Mouse (Mus musculus): ENCODE results near the gene Hgd. TPM values are rescaled to one million over a fixed set of nuclear protein-coding genes. Genes with fewer than 3 reads are reported as not detected.

Gene Hgd
- polyA plus RNA-seq, 1 experiment from 2014 or later = 42.0 TPM

DNA sequence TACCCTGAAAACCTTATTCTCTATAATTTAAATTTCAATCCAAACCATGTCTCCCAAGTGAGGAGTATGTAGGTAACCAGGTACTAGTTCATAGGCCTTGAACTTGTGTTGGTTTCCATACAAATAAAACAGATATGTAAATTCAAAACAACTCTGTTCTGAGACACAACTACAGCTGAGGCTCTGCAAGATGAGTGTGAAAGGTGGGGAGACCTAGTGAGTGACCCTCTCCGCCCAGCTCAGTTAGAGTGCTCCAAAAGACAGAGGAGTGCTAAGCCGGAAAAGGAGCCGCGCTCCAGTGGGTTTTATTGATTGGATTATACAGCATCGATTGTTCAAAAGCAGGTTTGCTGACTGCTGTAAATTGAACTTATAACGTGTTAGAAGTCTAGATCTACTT, 17.5 kb upstream of the Hgd start:
- Histone ChIP-seq H3K27me3 (no peaks in the 10 kb centered on the region), H3K4me2 (no peak overlapping the region), H3K36me3 (replicated peaks) (peaks cover 17% of the 10 kb centered on the region), H3K27ac (replicated peaks) (no peak overlapping the region), H3K4me3 (replicated peaks) (no peak overlapping the region), H3K9ac (no peak overlapping the region), H3K9me3 (replicated peaks) (no peaks in the 10 kb centered on the region), H3K4me1 (replicated peaks) (no peaks in the 10 kb centered on the region; the same call in 1 of the 2 replicates)
- no peak for ATAC-seq (ENCODE audit: insufficient read depth)
- 79% methylated on average over 6 of the region's 6 CpGs for WGBS (ENCODE audit: insufficient replicate concordance)

DNA sequence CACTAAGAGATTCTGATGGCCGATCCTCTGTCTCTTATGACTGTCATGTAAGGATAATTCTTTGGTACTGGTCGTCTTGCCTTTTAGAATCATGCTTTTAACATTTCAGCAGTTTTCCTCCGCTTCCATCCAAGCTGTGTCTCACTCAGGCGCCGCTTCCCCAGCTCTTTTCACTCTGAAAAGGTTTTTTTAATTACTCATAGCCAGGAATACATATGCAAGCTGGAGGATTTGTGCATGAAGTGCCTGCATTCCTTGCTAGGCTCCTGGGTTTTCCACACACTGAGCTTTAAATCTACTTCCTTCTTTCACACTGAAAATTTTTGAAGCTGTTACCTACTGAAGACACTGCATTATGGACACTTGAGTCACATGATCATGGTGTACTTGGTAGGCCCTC, 17.0 kb upstream of the Hgd start:
- no peak overlapping the region for H3K4me2 ChIP-seq
- no peaks in the 10 kb centered on the region for H3K9me3 ChIP-seq (replicated peaks)
- H3K4me3 ChIP-seq (replicated peaks) = no peak overlapping the region
- WGBS (ENCODE audit: insufficient replicate concordance) = 81% methylated on average over 5 of the region's 5 CpGs
- H3K27me3 ChIP-seq = no peaks in the 10 kb centered on the region
- no peak for ATAC-seq (ENCODE audit: insufficient read depth)
- peaks cover 12% of the 10 kb centered on the region for H3K36me3 ChIP-seq (replicated peaks)
- no peaks in the 10 kb centered on the region; the same call in 1 of the 2 replicates for H3K4me1 ChIP-seq (replicated peaks)
- no peak overlapping the region for H3K27ac ChIP-seq (replicated peaks)
- no peak overlapping the region for H3K9ac ChIP-seq

DNA sequence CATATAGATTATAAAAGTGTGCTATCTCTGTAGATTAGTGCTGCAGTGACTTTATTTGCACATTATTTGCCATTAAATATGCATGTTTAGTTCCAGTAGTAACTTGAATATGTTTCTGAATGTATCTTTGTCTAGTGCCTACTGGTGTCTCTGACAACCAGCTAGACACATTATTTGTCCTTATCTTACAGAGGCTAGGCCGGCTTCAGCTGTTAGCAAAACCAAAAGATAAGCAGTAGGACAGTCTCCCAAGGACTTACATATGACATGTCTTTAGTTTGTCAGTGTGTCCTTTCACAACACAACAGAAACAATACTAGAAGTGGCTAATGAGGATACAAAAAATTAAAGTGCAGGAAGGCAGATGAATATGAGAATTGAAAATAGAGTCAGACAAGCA, 14.8 kb upstream of the Hgd start:
- no peak for ATAC-seq (ENCODE audit: insufficient read depth)
- Histone ChIP-seq H3K9me3 (replicated peaks) (no peaks in the 10 kb centered on the region), H3K36me3 (replicated peaks) (peaks cover 2% of the 10 kb centered on the region; the same call in 1 of the 2 replicates), H3K4me3 (replicated peaks) (no peak overlapping the region), H3K27me3 (no peaks in the 10 kb centered on the region), H3K9ac (no peak overlapping the region), H3K27ac (replicated peaks) (no peak overlapping the region), H3K4me1 (replicated peaks) (no peaks in the 10 kb centered on the region; the same call in 1 of the 2 replicates), H3K4me2 (no peak overlapping the region)
- 23% methylated on average over 1 of the region's 1 CpGs for WGBS (ENCODE audit: insufficient replicate concordance)

DNA sequence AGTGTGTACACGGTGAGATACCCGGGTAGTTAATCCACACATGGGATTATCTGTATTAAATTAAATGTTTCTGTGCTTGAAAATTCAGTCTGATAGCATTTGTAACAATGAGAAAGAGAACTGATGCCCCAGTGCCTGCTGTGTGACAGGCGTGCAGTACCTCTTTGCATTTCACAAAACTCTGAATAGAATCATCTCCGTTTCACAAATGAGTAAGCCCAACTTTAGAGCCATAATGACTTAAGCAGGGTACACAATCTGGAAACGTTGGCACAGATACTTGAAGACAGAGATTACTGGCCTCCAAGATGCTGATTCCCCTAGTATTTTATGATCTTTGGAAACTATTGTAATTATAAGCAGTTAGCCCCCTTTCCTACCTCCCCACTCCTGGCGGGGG, 13.8 kb upstream of the Hgd start:
- no peak for ATAC-seq (ENCODE audit: insufficient read depth)
- no peak overlapping the region for H3K4me3 ChIP-seq (replicated peaks)
- no peaks in the 10 kb centered on the region for H3K9me3 ChIP-seq (replicated peaks)
- no peak overlapping the region for H3K9ac ChIP-seq
- no peaks in the 10 kb centered on the region for H3K27me3 ChIP-seq
- 74% methylated on average over 6 of the region's 6 CpGs for WGBS (ENCODE audit: insufficient replicate concordance)
- H3K4me2 ChIP-seq = no peak overlapping the region
- no peaks in the 10 kb centered on the region; the same call in 1 of the 2 replicates for H3K4me1 ChIP-seq (replicated peaks)
- peaks cover 2% of the 10 kb centered on the region; the same call in 1 of the 2 replicates for H3K36me3 ChIP-seq (replicated peaks)
- no peak overlapping the region for H3K27ac ChIP-seq (replicated peaks)

DNA sequence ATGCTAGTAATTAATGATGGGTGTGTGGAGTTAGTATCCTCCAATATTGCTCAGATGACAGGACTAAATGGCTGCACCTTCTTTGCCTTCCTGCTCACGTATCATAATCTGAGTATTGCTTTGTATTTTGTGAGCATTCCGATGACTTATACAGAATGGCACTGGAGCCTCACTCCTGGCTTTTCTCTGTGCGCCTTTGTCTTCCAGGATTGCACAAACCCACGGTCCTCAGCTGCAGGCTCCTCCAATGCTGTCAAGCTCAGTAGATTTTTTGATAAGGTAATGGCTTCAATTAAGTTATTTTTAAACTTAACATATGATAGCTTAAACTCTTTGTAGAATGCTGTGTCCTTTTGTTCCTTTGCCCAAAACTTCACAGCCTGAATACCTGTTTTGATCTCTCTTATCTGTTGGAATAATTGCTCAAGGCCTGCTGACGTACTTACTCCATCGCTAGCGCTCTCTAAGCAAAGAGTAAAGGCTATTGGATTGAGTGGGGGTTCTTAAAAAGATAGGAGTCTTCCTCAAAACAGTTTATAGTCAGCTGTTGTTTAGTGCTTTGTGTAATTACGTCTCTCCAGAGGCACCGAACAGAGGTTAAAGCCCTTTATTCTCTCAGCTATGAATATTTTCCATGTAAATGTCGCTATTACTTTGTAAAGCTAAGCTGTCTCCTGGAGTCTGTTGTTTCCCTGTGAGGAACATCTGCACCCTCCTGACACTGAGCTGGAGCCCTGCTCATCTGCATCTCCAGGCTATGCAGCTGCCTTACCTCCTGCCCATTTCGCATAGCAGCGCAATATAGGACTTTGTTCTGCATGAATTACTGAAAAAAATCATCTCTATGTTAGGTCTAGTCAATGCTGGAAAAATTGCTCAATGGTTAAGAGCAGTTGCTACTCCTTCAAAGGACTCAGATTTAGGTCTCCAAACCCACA, 12.6 kb upstream of the Hgd start:
- H3K27me3 ChIP-seq = no peaks in the 10 kb centered on the region
- no peaks in the 10 kb centered on the region for H3K9me3 ChIP-seq (replicated peaks)
- no peak overlapping the region for H3K27ac ChIP-seq (replicated peaks)
- 81% methylated on average over 12 of the region's 12 CpGs for WGBS (ENCODE audit: insufficient replicate concordance)
- ATAC-seq (ENCODE audit: insufficient read depth) = no peak
- H3K4me3 ChIP-seq (replicated peaks) = no peak overlapping the region
- H3K9ac ChIP-seq = no peak overlapping the region
- no peaks in the 10 kb centered on the region; the same call in 1 of the 2 replicates for H3K4me1 ChIP-seq (replicated peaks)
- H3K36me3 ChIP-seq (replicated peaks) = peaks cover 2% of the 10 kb centered on the region
- H3K4me2 ChIP-seq = no peak overlapping the region

DNA sequence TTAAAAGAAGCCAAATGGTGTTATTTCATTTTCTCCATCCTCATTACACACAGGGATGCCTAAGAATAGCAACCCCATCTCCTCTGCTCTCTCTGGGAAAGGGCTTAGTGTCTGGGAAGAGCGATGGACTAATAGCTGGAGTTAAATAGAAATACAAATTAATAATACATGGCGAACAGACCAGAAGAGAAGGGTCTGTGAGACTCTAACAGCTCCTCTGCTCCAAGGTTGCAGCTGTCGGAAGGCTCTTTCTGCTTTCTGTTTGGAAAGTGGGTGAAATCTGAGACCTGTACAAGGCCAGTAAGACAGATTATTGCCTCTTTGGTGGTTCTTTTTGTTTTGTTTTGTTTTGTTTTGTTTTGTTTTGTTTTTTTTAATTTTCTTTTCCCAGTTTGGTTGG, 8.4 kb upstream of the Hgd start:
- H3K27ac ChIP-seq (replicated peaks) = no peak overlapping the region
- no peak overlapping the region for H3K9ac ChIP-seq
- H3K27me3 ChIP-seq = no peaks in the 10 kb centered on the region
- no peak overlapping the region for H3K4me2 ChIP-seq
- 0 out of 2 replicates have a peak, but pooled peaks cover 2% of the 10 kb centered on the region for H3K9me3 ChIP-seq (replicated peaks)
- WGBS (ENCODE audit: insufficient replicate concordance) = 80% methylated on average over 3 of the region's 3 CpGs
- H3K4me1 ChIP-seq (replicated peaks) = no peaks in the 10 kb centered on the region
- no peak overlapping the region for H3K4me3 ChIP-seq (replicated peaks)
- peaks cover 7% of the 10 kb centered on the region for H3K36me3 ChIP-seq (replicated peaks)
- no peak for ATAC-seq (ENCODE audit: insufficient read depth)

DNA sequence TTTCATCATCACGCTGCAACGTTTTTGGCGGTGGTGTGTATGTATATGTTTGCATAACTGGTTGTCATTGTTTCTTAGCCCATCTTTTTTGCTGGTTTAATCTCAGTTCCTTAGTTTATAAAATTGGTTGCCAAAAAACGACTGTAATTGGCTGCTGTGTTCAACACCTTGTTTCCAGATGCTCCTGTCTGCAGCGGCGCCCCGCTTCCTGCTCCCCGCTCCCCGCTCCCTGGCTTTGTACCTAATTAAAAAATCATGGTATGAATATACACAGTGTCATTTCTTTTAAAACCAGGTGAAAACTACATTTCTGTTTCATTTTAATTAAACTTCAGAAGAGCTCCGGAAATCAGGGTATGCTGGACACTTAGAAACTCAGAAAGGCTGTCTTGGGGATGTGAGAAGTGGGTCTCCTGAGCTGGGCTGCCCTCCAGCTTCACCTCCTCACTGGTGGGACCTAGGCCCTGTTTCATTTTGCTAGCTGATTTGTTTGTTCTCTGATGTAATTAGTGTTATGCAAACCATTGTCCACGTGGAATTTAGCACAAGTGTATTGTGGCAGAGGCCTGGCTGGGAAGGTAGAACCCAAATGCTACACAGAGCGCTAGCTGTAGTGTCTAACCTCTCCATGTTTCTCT, 7.7 kb upstream of the Hgd start:
- Histone ChIP-seq H3K4me2 (no peak overlapping the region), H3K4me3 (replicated peaks) (no peak overlapping the region), H3K36me3 (replicated peaks) (peaks cover 7% of the 10 kb centered on the region), H3K27me3 (no peaks in the 10 kb centered on the region), H3K9me3 (replicated peaks) (0 out of 2 replicates have a peak, but pooled peaks cover 2% of the 10 kb centered on the region), H3K9ac (no peak overlapping the region), H3K4me1 (replicated peaks) (0 out of 2 replicates have a peak, but pooled peaks cover 2% of the 10 kb centered on the region), H3K27ac (replicated peaks) (no peak overlapping the region)
- 83% methylated on average over 12 of the region's 12 CpGs for WGBS (ENCODE audit: insufficient replicate concordance)
- no peak for ATAC-seq (ENCODE audit: insufficient read depth)

DNA sequence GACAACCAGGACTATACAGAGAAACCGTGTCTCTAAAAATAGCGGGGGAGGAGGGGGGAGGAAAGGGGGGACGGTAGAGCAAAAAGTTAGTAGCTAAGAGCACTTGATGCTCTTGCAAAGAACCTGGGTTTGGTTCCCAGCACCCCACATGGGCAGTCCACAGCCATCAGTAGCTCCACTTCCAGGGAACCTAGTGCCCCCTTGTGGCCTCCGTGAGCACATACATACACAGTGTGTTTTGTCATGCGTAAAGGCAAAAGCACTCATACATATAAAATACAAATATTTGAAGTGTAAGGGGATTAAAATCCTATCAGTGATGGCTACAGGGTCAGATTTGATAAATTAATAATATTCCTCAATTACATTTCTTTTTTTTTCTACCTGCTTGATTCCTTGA, 6.9 kb upstream of the Hgd start:
- H3K4me3 ChIP-seq (replicated peaks) = no peak overlapping the region
- 0 out of 2 replicates have a peak, but pooled peaks cover 2% of the 10 kb centered on the region for H3K4me1 ChIP-seq (replicated peaks)
- ATAC-seq (ENCODE audit: insufficient read depth) = no peak
- no peak overlapping the region for H3K9ac ChIP-seq
- no peaks in the 10 kb centered on the region for H3K27me3 ChIP-seq
- H3K36me3 ChIP-seq (replicated peaks) = peaks cover 7% of the 10 kb centered on the region
- H3K9me3 ChIP-seq (replicated peaks) = 0 out of 2 replicates have a peak, but pooled peaks cover 2% of the 10 kb centered on the region
- WGBS (ENCODE audit: insufficient replicate concordance) = 80% methylated on average over 5 of the region's 5 CpGs
- H3K4me2 ChIP-seq = no peak overlapping the region
- no peak overlapping the region for H3K27ac ChIP-seq (replicated peaks)

DNA sequence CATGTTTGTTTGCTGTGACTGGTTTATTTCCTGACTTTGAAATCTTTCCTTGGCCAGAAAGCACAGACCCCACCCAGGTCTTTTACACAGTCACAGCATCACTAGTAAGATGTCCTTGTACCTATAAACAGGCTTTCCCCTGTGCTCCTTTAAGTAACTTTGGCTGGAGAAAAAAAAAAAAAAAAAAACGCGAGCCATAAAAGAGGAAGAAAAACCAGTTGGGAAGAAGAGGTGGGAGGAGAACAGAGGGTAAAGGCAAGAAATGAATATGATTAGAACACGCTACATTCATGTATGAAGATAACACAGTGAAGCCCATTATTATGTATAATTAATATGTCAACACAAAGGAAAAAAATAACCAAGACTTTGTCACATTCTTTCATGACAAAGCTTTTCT, 4.6 kb upstream of the Hgd start:
- peaks cover 7% of the 10 kb centered on the region for H3K36me3 ChIP-seq (replicated peaks)
- H3K4me3 ChIP-seq (replicated peaks) = no peak overlapping the region
- H3K27me3 ChIP-seq = no peaks in the 10 kb centered on the region
- ATAC-seq (ENCODE audit: insufficient read depth) = no peak
- H3K9ac ChIP-seq = no peak overlapping the region
- H3K9me3 ChIP-seq (replicated peaks) = 0 out of 2 replicates have a peak, but pooled peaks cover 2% of the 10 kb centered on the region
- 41% methylated on average over 2 of the region's 3 CpGs for WGBS (ENCODE audit: insufficient replicate concordance)
- no peak overlapping the region for H3K27ac ChIP-seq (replicated peaks)
- no peak overlapping the region for H3K4me2 ChIP-seq
- H3K4me1 ChIP-seq (replicated peaks) = 0 out of 2 replicates have a peak, but pooled peaks cover 2% of the 10 kb centered on the region

DNA sequence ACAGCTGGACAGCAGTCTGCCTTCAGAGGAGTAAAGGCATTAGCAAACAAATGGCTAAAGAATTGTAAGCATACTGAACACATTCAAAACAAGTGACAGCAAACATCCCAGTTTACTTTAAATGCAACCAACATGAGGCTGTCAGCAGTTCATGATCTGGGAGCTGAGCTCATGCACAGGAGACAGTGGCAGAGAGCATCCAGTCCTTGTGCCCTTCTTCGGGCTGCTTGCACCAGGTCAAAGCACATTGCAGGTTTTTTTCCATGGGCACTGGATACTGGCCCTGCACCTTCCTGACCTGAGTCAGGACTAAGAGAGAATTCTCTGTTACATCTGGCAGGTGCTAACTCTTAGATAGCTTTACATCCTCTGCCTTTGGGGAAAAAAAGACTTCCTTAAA, 362 bp upstream of the Hgd start:
- Histone ChIP-seq H3K36me3 (replicated peaks) (no peaks in the 10 kb centered on the region), H3K4me2 (no peak overlapping the region), H3K27me3 (no peaks in the 10 kb centered on the region), H3K4me1 (replicated peaks) (peaks cover 9% of the 10 kb centered on the region; the same call in 1 of the 2 replicates), H3K9ac (no peak overlapping the region), H3K27ac (replicated peaks) (peak overlapping the region; percentile 62), H3K4me3 (replicated peaks) (no peak overlapping the region), H3K9me3 (replicated peaks) (no peaks in the 10 kb centered on the region)
- WGBS (ENCODE audit: insufficient replicate concordance) = 65% methylated on average over 1 of the region's 1 CpGs
- no peak for ATAC-seq (ENCODE audit: insufficient read depth)

DNA sequence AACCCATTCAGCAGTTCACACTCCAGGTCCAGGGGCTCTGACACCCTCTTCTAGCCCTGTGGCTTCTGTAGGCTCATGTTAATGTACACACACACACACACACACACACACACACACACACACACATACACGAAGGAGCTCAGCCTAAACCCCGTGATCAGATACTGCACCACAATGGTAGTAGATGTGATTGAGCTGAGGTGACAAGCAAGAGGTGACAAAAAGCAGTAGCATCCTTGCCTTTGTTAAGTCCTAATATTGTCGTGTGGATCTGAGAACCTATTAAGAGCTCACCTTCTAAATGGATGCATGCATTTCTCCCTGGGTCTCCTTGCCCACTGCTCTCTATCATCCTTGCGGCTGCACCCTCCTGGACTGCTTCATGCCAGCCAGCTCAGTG, 698 bp downstream of the Hgd start:
- H3K4me3 ChIP-seq (replicated peaks) = peak overlapping the region; percentile 23
- no peaks in the 10 kb centered on the region for H3K27me3 ChIP-seq
- peak overlapping the region; percentile 35; the same call in 1 of the 2 replicates for H3K27ac ChIP-seq (replicated peaks)
- 0 out of 2 replicates have a peak, but pooled peaks have one; percentile 26 for ATAC-seq (ENCODE audit: insufficient read depth)
- no peak overlapping the region for H3K9ac ChIP-seq
- no peaks in the 10 kb centered on the region for H3K36me3 ChIP-seq (replicated peaks)
- 51% methylated on average over 4 of the region's 4 CpGs for WGBS (ENCODE audit: insufficient replicate concordance)
- no peaks in the 10 kb centered on the region for H3K9me3 ChIP-seq (replicated peaks)
- H3K4me2 ChIP-seq = peak overlapping the region; percentile 38
- peaks cover 9% of the 10 kb centered on the region; the same call in 1 of the 2 replicates for H3K4me1 ChIP-seq (replicated peaks)
